Mouse (Mus musculus) E14TG2a.4 (cell line): ENCODE measurements around the gene Agap1.

Experiments
- CTCF ChIP-seq: conservative IDR thresholded peaks from 2 replicates; pipeline ENCODE4 v1.5.1; 2014; ENCODE audit warnings: low read length
- NANOG ChIP-seq: IDR thresholded peaks from 2 replicates; pipeline ENCODE4 v1.6.1; 2014; ENCODE audit warnings: borderline replicate concordance, low read length, mixed read lengths
- POU5F1 ChIP-seq: IDR thresholded peaks from 2 replicates; pipeline ENCODE4 v1.6.1; 2014; ENCODE audit warnings: low read length, borderline replicate concordance

DNA sequence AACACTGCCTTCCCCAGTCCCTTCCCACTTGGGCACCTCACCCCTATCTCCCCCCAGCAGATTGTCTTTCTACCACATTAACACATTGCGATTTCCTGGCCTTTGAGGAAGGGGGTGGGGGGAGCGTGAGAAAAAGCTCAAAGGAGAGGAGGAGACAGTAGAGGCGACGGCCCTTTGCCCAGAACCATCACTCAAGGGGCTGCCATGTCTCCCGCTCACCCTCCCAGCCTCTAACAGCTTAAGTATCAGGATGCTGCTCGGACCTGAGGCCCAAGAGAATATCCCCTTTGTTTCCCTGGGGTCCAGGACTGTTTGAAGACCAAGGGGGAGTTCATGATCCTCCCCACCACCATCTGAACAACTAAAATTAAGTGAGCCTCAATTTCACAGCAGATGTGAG is 474.6 kb downstream of the Agap1 start:
- no peak for TF ChIP-seq CTCF
- TF ChIP-seq NANOG = no peak
- TF ChIP-seq POU5F1 = no peak
